Mouse (Mus musculus) limb, embryonic 14.5 days (tissue): ENCODE results near the gene Slc26a11. TPM values are rescaled to one million over a fixed set of nuclear protein-coding genes. Genes with fewer than 3 reads are reported as not detected.

Experiments used
- ATAC-seq: fragments of 200-750 bp; cut with Nextera tagmentation; 2 replicates; pipeline ENCODE4 v1.8.0; 2017; ENCODE audit warnings: low read depth, moderate number of reproducible peaks, moderate TSS enrichment; ENCODE audit not compliant: low FRiP score
- DNase-seq: peaks from one replicate; pipeline ENCODE4 v3.0.0-alpha.2; 2015; ENCODE audit warnings: low spot score
- H3K27ac ChIP-seq: fragments of 300-500 bp; sonication (generic); replicated peaks from 2 replicates; pipeline ENCODE4 v1.5.1; 2014; ENCODE audit warnings: low read depth, mild to moderate bottlenecking, low read length, moderate library complexity, mixed read lengths
- H3K27me3 ChIP-seq: fragments of 300-500 bp; sonication (generic); 2 replicates; pipeline ENCODE4 v1.6.1; 2014; ENCODE audit warnings: low read length, mixed read lengths; ENCODE audit not compliant: control insufficient read depth, insufficient read depth
- H3K36me3 ChIP-seq: fragments of 300-500 bp; sonication (generic); 2 replicates; pipeline ENCODE4 v1.6.1; 2014; ENCODE audit warnings: mild to moderate bottlenecking, low read length, moderate library complexity, mixed read lengths; ENCODE audit not compliant: control insufficient read depth, insufficient read depth
- H3K4me1 ChIP-seq: fragments of 300-500 bp; sonication (generic); 2 replicates; pipeline ENCODE4 v1.6.1; 2014; ENCODE audit warnings: antibody characterized with exemption, low read length, mixed read lengths; ENCODE audit not compliant: control insufficient read depth, insufficient read depth
- H3K4me2 ChIP-seq: fragments of 300-500 bp; sonication (generic); replicated peaks from 2 replicates; pipeline ENCODE4 v1.6.1; 2014; ENCODE audit warnings: low read depth, mild to moderate bottlenecking, low read length, moderate library complexity; ENCODE audit not compliant: severe bottlenecking
- H3K4me3 ChIP-seq: fragments of 300-500 bp; sonication (generic); replicated peaks from 2 replicates; pipeline ENCODE4 v1.5.1; 2014; ENCODE audit warnings: low read length
- H3K9ac ChIP-seq: fragments of 300-500 bp; sonication (generic); 2 replicates; pipeline ENCODE4 v1.6.1; 2014; ENCODE audit warnings: mild to moderate bottlenecking, low read depth, low read length, moderate library complexity; ENCODE audit not compliant: severe bottlenecking
- H3K9me3 ChIP-seq: fragments of 300-500 bp; sonication (generic); 2 replicates; pipeline ENCODE4 v1.6.1; 2016; ENCODE audit warnings: low read length; ENCODE audit not compliant: control insufficient read depth
- POLR2A ChIP-seq: fragments of 200-500 bp; IDR thresholded peaks from 2 replicates; pipeline ENCODE4 v1.8.0; 2012; ENCODE audit warnings: inconsistent platforms, mild to moderate bottlenecking, moderate library complexity, borderline replicate concordance; ENCODE audit not compliant: insufficient read depth, insufficient read length; ENCODE audit errors: extremely low read depth
- WGBS: fragments of 180-500 bp; shearing (Covaris S2); extraction: QIAGEN DNeasy Blood & Tissue Kit; methylation state at CpG from one replicate; pipeline ENCODE4 v1.1.7; 2014; 5-methylcytosine and 5-hydroxymethylcytosine counted together
- polyA plus RNA-seq, 2 experiments: library from polyadenylated mRNA; depleted of rRNA in 1 of 2; stranded (reverse) in 1 of 2; unstranded in 1 of 2; fragments of >200 nt; fragmentation: Nextera tagmentation in 1 of 2; extraction: Ambion mirVana in 1 of 2; gene quantifications; 2 replicates each; pipeline versions ENCODE4 v1.2.1 to v1.2.3; 2012 to 2014

Gene Slc26a11
- polyA plus RNA-seq, 2 experiments, result 10.7 to 28.5 TPM

GRCm38 (mm10) chr11:119393483-119393804 lies 38.1 kb downstream of the Slc26a11 start:
- no peak for TF ChIP-seq POLR2A
- ATAC-seq, result no peak

GRCm38 (mm10) chr11:119394210-119394609 lies 38.9 kb downstream of the Slc26a11 start:
- Histone ChIP-seq H3K27ac (no peak overlapping the region), H3K9me3 (no peaks in the 10 kb centered on the region), H3K4me1 (peaks cover 19% of the 10 kb centered on the region), H3K27me3 (peaks cover 18% of the 10 kb centered on the region; the same call in 1 of the 2 replicates), H3K36me3 (no peaks in the 10 kb centered on the region), H3K9ac (no peak overlapping the region), H3K4me2 (no peak overlapping the region), H3K4me3 (no peak overlapping the region)
- no peak for TF ChIP-seq POLR2A
- ATAC-seq (no peak), DNase-seq (no peak)
- WGBS, result 51% methylated on average over 6 of the region's 6 CpGs

More at GRCm38 (mm10) chr11:119393483-119393804, 38.1 kb downstream of the Slc26a11 start:
- Histone ChIP-seq H3K9ac (peak overlapping the region; percentile 49), H3K9me3 (no peaks in the 10 kb centered on the region), H3K4me2 (peak overlapping the region; percentile 72), H3K4me3 (peak overlapping the region; percentile 51), H3K27me3 (peaks cover 18% of the 10 kb centered on the region; the same call in 1 of the 2 replicates), H3K36me3 (no peaks in the 10 kb centered on the region), H3K27ac (peak overlapping the region; percentile 33; the same call in 1 of the 2 replicates), H3K4me1 (peaks cover 19% of the 10 kb centered on the region)
- 19% methylated on average over 7 of the region's 7 CpGs for WGBS
- DNase-seq, result no peak

- no peak for DNase-seq
- H3K36me3 ChIP-seq, result no peaks in the 10 kb centered on the region
- no peak overlapping the region for H3K4me3 ChIP-seq
- ATAC-seq, result no peak
- H3K9ac ChIP-seq, result no peak overlapping the region
- peaks cover 13% of the 10 kb centered on the region for H3K4me1 ChIP-seq
- no peak overlapping the region for H3K27ac ChIP-seq
- H3K9me3 ChIP-seq, result no peaks in the 10 kb centered on the region
- H3K27me3 ChIP-seq, result peaks cover 18% of the 10 kb centered on the region; the same call in 1 of the 2 replicates
- no peak overlapping the region for H3K4me2 ChIP-seq
- 21% methylated on average over 7 of the region's 7 CpGs for WGBS
- TF ChIP-seq POLR2A, result no peak
Observed at GRCm38 (mm10) chr11:119395394-119395793, 40.0 kb downstream of the Slc26a11 start.

- Histone ChIP-seq H3K9me3 (no peaks in the 10 kb centered on the region), H3K4me1 (peaks cover 13% of the 10 kb centered on the region), H3K36me3 (no peaks in the 10 kb centered on the region), H3K27ac (no peak overlapping the region), H3K9ac (no peak overlapping the region), H3K4me3 (no peak overlapping the region), H3K27me3 (0 out of 2 replicates have a peak, but pooled peaks cover 18% of the 10 kb centered on the region), H3K4me2 (no peak overlapping the region)
- ATAC-seq (no peak), DNase-seq (no peak)
- no peak for TF ChIP-seq POLR2A
- WGBS, result 28% methylated on average over 13 of the region's 13 CpGs
Observed at GRCm38 (mm10) chr11:119395931-119396330, 40.6 kb downstream of the Slc26a11 start.

GRCm38 (mm10) chr11:119396461-119396860 lies 41.1 kb downstream of the Slc26a11 start:
- Histone ChIP-seq H3K27ac (no peak overlapping the region), H3K27me3 (0 out of 2 replicates have a peak, but pooled peaks cover 18% of the 10 kb centered on the region), H3K4me2 (no peak overlapping the region), H3K4me3 (no peak overlapping the region), H3K9me3 (no peaks in the 10 kb centered on the region), H3K9ac (no peak overlapping the region), H3K36me3 (no peaks in the 10 kb centered on the region), H3K4me1 (peaks cover 13% of the 10 kb centered on the region)
- TF ChIP-seq POLR2A, result no peak
- 82% methylated on average over 7 of the region's 7 CpGs for WGBS
- DNase-seq (no peak), ATAC-seq (no peak)
